Mouse (Mus musculus): ENCODE results near the gene B4galt3. TPM values are rescaled to one million over a fixed set of nuclear protein-coding genes. Genes with fewer than 3 reads are reported as not detected.
A peak's percentile ranks its signal among the peaks of the same experiment; 100 is the strongest.

Gene B4galt3
- total and polyA plus RNA-seq, 2 experiments from 2014 or later = 28.9 to 34.3 TPM

- Histone ChIP-seq H3K27me3 (ENCODE audit: control insufficient read depth, insufficient read depth, low read length) (no peaks in the 10 kb centered on the region), H3K4me2 (ENCODE audit: low read depth, low read length) (no peak overlapping the region), H3K36me3 (replicated peaks; ENCODE audit: control insufficient read depth, insufficient read depth, low read length) (peaks cover 17% of the 10 kb centered on the region), H3K9ac (replicated peaks; ENCODE audit: low read depth, low read length) (no peak overlapping the region), H3K4me3 (ENCODE audit: low read depth, low read length) (no peak overlapping the region), H3K9me3 (replicated peaks; ENCODE audit: control insufficient read depth, low read length) (no peaks in the 10 kb centered on the region), H3K4me1 (ENCODE audit: control insufficient read depth, insufficient read depth) (0 out of 2 replicates have a peak, but pooled peaks cover 1% of the 10 kb centered on the region), H3K27ac (ENCODE audit: low read depth) (no peak overlapping the region)
- no peak for DNase-seq (ENCODE audit: low spot score)
- no peak for TF ChIP-seq CTCF (IDR thresholded peaks at IDR 0.05; ENCODE audit: low read depth)
- no peak for TF ChIP-seq EP300 (IDR thresholded peaks at IDR 0.05; ENCODE audit: low read depth)
- 91% methylated on average over 3 of the region's 3 CpGs for WGBS
- no peak for ATAC-seq (ENCODE audit: insufficient read depth, low read depth)
Measured at GRCm38 (mm10) chr1:171230215-171230614, 39.9 kb upstream of the B4galt3 start.

DNA sequence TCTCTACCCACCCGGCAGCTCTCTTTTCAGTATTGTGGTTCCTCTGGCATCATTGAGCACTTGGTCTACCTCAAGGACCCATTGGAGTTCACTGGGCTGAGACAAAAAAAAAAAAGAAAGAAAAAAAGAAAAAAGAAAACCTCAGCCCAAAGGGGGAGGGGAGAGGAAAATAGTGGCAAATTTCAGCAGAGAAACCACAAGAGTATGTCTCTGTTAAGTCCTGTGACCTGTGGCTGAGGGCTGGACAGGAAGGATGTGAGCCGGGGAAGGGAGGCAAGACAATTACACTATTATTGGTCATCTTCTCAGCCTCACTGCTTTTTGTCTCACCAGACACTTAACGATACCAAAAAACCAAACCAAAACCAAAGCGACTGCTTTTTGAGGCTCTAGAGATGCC lies 38.3 kb upstream of the B4galt3 start:
- H3K4me1 ChIP-seq (ENCODE audit: control insufficient read depth, insufficient read depth) = 0 out of 2 replicates have a peak, but pooled peaks cover 6% of the 10 kb centered on the region
- H3K27ac ChIP-seq (ENCODE audit: low read depth) = no peak overlapping the region
- DNase-seq (ENCODE audit: low spot score) (no peak), ATAC-seq (ENCODE audit: insufficient read depth, low read depth) (no peak)
- no peak for TF ChIP-seq EP300 (IDR thresholded peaks at IDR 0.05; ENCODE audit: low read depth)
- TF ChIP-seq CTCF (IDR thresholded peaks at IDR 0.05; ENCODE audit: low read depth) = no peak
- no peak overlapping the region for H3K4me2 ChIP-seq (ENCODE audit: low read depth, low read length)
- no peak overlapping the region for H3K9ac ChIP-seq (replicated peaks; ENCODE audit: low read depth, low read length)
- H3K27me3 ChIP-seq (ENCODE audit: control insufficient read depth, insufficient read depth, low read length) = no peaks in the 10 kb centered on the region
- peaks cover 33% of the 10 kb centered on the region for H3K36me3 ChIP-seq (replicated peaks; ENCODE audit: control insufficient read depth, insufficient read depth, low read length)
- H3K4me3 ChIP-seq (ENCODE audit: low read depth, low read length) = no peak overlapping the region
- no peaks in the 10 kb centered on the region for H3K9me3 ChIP-seq (replicated peaks; ENCODE audit: control insufficient read depth, low read length)
- 61% methylated on average over 4 of the region's 4 CpGs for WGBS

GRCm38 (mm10) chr1:171232348-171232747 lies 37.8 kb upstream of the B4galt3 start:
- Histone ChIP-seq H3K27me3 (ENCODE audit: control insufficient read depth, insufficient read depth, low read length) (no peaks in the 10 kb centered on the region), H3K36me3 (replicated peaks; ENCODE audit: control insufficient read depth, insufficient read depth, low read length) (peaks cover 38% of the 10 kb centered on the region), H3K27ac (ENCODE audit: low read depth) (no peak overlapping the region), H3K9ac (replicated peaks; ENCODE audit: low read depth, low read length) (no peak overlapping the region), H3K4me1 (ENCODE audit: control insufficient read depth, insufficient read depth) (0 out of 2 replicates have a peak, but pooled peaks cover 6% of the 10 kb centered on the region), H3K9me3 (replicated peaks; ENCODE audit: control insufficient read depth, low read length) (no peaks in the 10 kb centered on the region), H3K4me2 (ENCODE audit: low read depth, low read length) (no peak overlapping the region), H3K4me3 (ENCODE audit: low read depth, low read length) (no peak overlapping the region)
- no peak for TF ChIP-seq CTCF (IDR thresholded peaks at IDR 0.05; ENCODE audit: low read depth)
- TF ChIP-seq EP300 (IDR thresholded peaks at IDR 0.05; ENCODE audit: low read depth) = no peak
- WGBS = 78% methylated on average over 5 of the region's 5 CpGs
- ATAC-seq (ENCODE audit: insufficient read depth, low read depth) = no peak
- DNase-seq (ENCODE audit: low spot score) = no peak

DNA sequence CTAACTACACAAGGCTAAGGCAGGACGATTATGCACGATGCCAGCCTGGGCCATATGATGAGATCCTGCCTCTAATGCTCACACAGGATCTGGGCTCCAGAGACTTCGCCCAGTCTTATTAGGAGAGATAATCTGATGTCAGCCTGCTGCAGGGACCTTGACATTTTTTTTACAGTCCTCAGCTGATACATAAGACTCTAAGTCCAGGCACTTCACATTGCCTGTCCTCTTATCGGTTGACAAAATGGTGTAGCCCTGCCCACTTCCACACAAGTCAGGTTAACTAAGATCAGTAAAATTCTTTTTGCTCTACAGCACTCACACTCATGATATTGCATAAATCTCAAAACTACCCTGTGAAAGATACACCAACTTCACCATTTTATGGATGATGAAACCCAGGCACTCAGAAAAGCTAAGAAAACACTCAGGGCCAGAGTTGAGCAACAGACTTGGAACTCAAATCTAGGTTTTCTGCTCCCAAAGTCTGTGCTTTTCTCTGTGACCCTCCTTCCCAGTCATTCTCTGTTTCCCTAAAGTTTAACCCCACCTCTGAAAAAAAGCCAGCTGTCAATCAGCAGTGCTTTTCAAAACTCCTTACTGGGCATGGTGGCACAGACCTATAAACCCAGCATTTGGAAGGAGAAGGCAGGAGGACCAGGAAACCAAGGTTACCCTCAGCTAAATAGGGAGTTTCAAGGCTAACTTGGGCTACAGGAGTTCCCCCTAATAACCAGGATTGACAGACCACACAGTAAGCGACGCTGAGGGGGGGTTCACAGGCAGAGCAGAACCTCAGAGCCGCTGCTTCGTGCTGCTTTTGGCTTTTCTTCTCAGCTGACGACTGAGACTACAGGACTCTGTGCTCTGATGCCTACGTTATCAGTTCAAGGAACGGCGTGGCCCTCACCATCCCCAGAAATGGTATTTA lies 37.1 kb upstream of the B4galt3 start:
- no peak for DNase-seq (ENCODE audit: low spot score)
- WGBS = 61% methylated on average over 12 of the region's 12 CpGs
- ATAC-seq (ENCODE audit: insufficient read depth, low read depth) = no peak
- Histone ChIP-seq H3K36me3 (replicated peaks; ENCODE audit: control insufficient read depth, insufficient read depth, low read length) (peaks cover 45% of the 10 kb centered on the region), H3K9ac (replicated peaks; ENCODE audit: low read depth, low read length) (no peak overlapping the region), H3K4me2 (ENCODE audit: low read depth, low read length) (no peak overlapping the region), H3K27ac (ENCODE audit: low read depth) (no peak overlapping the region), H3K4me1 (ENCODE audit: control insufficient read depth, insufficient read depth) (0 out of 2 replicates have a peak, but pooled peaks cover 6% of the 10 kb centered on the region), H3K4me3 (ENCODE audit: low read depth, low read length) (no peak overlapping the region), H3K27me3 (ENCODE audit: control insufficient read depth, insufficient read depth, low read length) (no peaks in the 10 kb centered on the region), H3K9me3 (replicated peaks; ENCODE audit: control insufficient read depth, low read length) (no peaks in the 10 kb centered on the region)
- TF ChIP-seq EP300 (IDR thresholded peaks at IDR 0.05; ENCODE audit: low read depth) = no peak

- 78% methylated on average over 14 of the region's 14 CpGs for WGBS
- Histone ChIP-seq H3K4me1 (ENCODE audit: control insufficient read depth, insufficient read depth) (0 out of 2 replicates have a peak, but pooled peaks cover 6% of the 10 kb centered on the region), H3K4me2 (ENCODE audit: low read depth, low read length) (no peak within 1 kb of the TSS), H3K9me3 (replicated peaks; ENCODE audit: control insufficient read depth, low read length) (no peaks in the 10 kb centered on the region), H3K27me3 (ENCODE audit: control insufficient read depth, insufficient read depth, low read length) (no peaks in the 10 kb centered on the region), H3K36me3 (replicated peaks; ENCODE audit: control insufficient read depth, insufficient read depth, low read length) (peaks cover 56% of the 10 kb centered on the region), H3K4me3 (ENCODE audit: low read depth, low read length) (no peak within 1 kb of the TSS; the same call in 1 of the 2 replicates), H3K27ac (ENCODE audit: low read depth) (peak within 1 kb of the TSS; percentile 15; the same call in 1 of the 2 replicates), H3K9ac (replicated peaks; ENCODE audit: low read depth, low read length) (no peak within 1 kb of the TSS)
- no peak for TF ChIP-seq EP300 (IDR thresholded peaks at IDR 0.05; ENCODE audit: low read depth)
- TF ChIP-seq CTCF (IDR thresholded peaks at IDR 0.05; ENCODE audit: low read depth) = no peak
- ATAC-seq (ENCODE audit: insufficient read depth, low read depth) = no peak
- DNase-seq (ENCODE audit: low spot score) = no peak
Measured at GRCm38 (mm10) chr1:171234126-171234525, 36.0 kb upstream of the B4galt3 start, which contains the start of gene Fcer1g. Gene Fcer1g (minus strand): TSS chr1:171234365.
